Mouse (Mus musculus) intestine, embryonic 14.5 days (tissue): ENCODE measurements around the gene Atxn1. TPM values are rescaled to one million over a fixed set of nuclear protein-coding genes. Genes with fewer than 3 reads are reported as not detected.

Experiments used
- ATAC-seq: fragments of 200-750 bp; cut with Nextera tagmentation; replicated peaks from 2 replicates; pipeline ENCODE4 v1.8.0; 2017; ENCODE audit warnings: low read depth, moderate number of reproducible peaks, moderate TSS enrichment, moderate library complexity; ENCODE audit not compliant: low FRiP score, low TSS enrichment
- DNase-seq: peaks from one replicate; pipeline ENCODE4 v3.0.0-alpha.2; 2018; ENCODE audit warnings: low spot score
- H3K27ac ChIP-seq: fragments of 300-500 bp; sonication (generic); 2 replicates; pipeline ENCODE4 v1.5.1; 2014; ENCODE audit warnings: low read depth, mild to moderate bottlenecking, control low read depth
- H3K27me3 ChIP-seq: fragments of 300-500 bp; sonication (generic); replicated peaks from 2 replicates; pipeline ENCODE4 v1.6.1; 2014; ENCODE audit warnings: low read length, control low read depth; ENCODE audit not compliant: control insufficient read depth, insufficient read depth
- H3K36me3 ChIP-seq: fragments of 300-500 bp; sonication (generic); 2 replicates; pipeline ENCODE4 v1.6.1; 2014; ENCODE audit warnings: low read length, control low read depth; ENCODE audit not compliant: control insufficient read depth, insufficient read depth
- H3K4me1 ChIP-seq: fragments of 300-500 bp; sonication (generic); replicated peaks from 2 replicates; pipeline ENCODE4 v1.6.1; 2014; ENCODE audit warnings: low read length, control low read depth, mixed read lengths; ENCODE audit not compliant: control insufficient read depth, insufficient read depth
- H3K4me2 ChIP-seq: fragments of 300-500 bp; sonication (generic); 2 replicates; pipeline ENCODE4 v1.6.1; 2014; ENCODE audit warnings: low read length
- H3K4me3 ChIP-seq: fragments of 300-500 bp; sonication (generic); 2 replicates; pipeline ENCODE4 v1.5.1; 2014; ENCODE audit warnings: low read depth, low read length, control low read depth, mixed read lengths
- H3K9ac ChIP-seq: fragments of 300-500 bp; sonication (generic); 2 replicates; pipeline ENCODE4 v1.6.1; 2014; ENCODE audit warnings: mild to moderate bottlenecking, low read length
- H3K9me3 ChIP-seq: fragments of 300-500 bp; sonication (generic); 2 replicates; pipeline ENCODE4 v1.6.1; 2016; ENCODE audit warnings: low read length, control low read depth; ENCODE audit not compliant: control insufficient read depth
- WGBS: fragments of 180-500 bp; shearing (Covaris S2); extraction: QIAGEN DNeasy Blood & Tissue Kit; methylation state at CpG from one replicate; pipeline ENCODE4 v1.1.7; 2014; 5-methylcytosine and 5-hydroxymethylcytosine counted together
- polyA plus RNA-seq: library from polyadenylated mRNA; unstranded; fragments of >200 nt; fragmentation: Nextera tagmentation; extraction: Ambion mirVana; gene quantifications from 2 replicates; pipeline ENCODE4 v1.2.1, GENCODE M21; 2014

Atxn1 gene
- polyA plus RNA-seq, 1 experiment from 2014 or later = 4.8 TPM

DNA sequence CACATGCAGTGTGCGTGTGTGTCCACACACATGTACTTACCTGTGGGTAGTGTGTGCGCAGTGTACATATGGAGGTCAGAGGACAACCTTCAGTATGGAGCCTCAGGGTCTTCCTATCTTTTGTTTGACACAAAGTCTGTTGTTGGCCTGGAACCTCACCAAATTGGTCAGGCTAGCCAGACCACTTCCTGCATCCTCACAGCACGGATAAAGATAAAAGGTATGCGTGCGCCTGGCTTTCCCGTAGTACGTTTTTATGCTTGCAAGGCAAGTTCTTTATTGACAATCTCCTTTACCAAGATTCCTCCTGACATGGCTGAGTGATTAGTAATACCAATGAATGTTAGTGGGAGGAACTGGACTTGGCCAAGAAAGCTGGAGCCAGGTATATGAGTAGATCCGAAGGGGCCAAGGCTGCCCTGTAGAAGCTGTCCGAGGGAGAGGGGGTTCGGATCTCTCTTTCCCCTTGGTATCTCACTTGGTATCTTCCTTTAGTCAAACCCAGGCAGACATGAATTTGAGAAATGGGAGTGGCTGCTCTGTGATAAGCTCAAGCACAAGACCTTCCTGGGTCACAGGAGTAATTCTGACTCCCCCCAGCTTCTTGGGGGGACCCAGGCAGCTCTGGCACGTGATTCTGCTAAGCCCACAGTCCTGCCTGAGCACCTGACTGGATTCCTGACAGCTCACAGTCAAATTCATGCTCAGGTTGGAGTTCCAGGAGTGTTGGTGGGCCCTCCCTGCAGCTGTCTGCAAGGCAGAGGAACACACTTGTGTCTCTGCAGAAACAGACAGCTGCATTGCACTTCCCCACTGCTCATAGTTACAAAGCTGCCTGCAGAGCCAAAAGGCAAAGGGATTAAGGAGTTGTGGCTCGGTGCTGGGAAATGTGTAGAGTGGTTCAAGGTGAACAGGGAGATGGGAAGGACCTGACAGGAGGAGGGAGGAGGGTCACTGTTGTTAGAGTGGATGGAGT, 451.5 kb downstream of the Atxn1 start:
- WGBS = 68% methylated on average over 12 of the region's 12 CpGs
- Histone ChIP-seq H3K27ac (no peak overlapping the region), H3K27me3 (no peaks in the 10 kb centered on the region), H3K4me3 (no peak overlapping the region), H3K9ac (no peak overlapping the region), H3K4me1 (peaks cover 56% of the 10 kb centered on the region), H3K36me3 (no peaks in the 10 kb centered on the region), H3K9me3 (no peaks in the 10 kb centered on the region), H3K4me2 (no peak overlapping the region)
- ATAC-seq (no peak), DNase-seq (peak; percentile 53)

DNA sequence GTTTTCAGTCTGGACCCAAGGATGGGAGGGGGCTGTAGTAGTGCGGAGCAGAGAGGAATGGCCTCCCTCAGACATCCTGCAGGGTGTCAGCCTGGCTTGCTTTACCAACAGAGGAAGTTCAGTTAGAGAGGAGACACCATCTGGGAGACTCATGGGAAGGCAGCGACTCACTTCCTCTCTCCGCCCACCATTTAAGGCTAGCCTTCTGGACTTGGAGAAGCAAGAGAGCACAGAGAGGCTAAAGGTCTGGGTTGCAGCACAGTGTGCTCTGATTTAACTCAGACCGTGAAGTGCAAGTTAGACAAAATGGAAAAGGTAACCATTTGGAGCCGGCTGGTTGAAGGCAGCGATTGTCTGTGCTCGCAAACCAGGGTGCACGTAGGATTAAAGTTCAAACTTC, 452.3 kb downstream of the Atxn1 start:
- ATAC-seq (no peak), DNase-seq (peak; percentile 48)
- Histone ChIP-seq H3K4me2 (no peak overlapping the region), H3K9me3 (no peaks in the 10 kb centered on the region), H3K36me3 (no peaks in the 10 kb centered on the region), H3K4me1 (peaks cover 59% of the 10 kb centered on the region), H3K27ac (peak overlapping the region; percentile 40; the same call in 1 of the 2 replicates), H3K9ac (no peak overlapping the region), H3K4me3 (no peak overlapping the region), H3K27me3 (no peaks in the 10 kb centered on the region)
- WGBS = 71% methylated on average over 8 of the region's 8 CpGs

DNA sequence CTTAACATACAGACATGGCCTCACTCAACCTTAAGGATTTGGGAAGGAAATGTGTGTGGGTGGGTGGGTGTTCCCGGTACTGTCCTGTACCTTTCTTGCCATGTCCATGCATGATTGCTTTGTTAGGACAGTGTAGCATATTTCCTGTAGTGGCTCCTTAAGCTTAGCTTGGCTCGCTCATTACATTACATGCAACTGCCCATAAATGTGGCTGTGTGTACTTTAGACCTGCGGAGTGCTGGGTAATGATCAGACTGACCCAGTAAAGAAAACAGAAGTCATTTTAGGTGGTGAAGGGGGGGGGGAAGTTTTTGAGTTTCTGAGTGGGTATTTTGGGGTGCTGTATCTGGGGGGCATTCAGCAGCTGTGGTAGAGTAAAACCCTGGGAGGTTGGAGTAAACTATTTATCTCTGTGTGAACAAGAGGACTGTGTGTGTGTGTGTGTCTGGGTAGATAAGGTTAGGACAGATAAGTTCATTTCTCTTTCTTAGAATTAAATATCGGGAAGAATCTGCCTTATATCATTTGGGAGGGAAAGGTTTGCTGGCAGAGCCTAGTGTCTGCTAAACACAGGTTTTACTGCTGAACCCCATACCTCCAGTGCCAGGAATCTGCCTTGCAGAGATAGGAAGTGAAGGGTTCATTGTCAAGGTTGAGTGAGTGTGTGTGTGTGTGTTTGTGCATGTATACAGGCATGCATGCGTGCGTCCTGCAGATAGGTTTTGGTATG, 452.9 kb downstream of the Atxn1 start:
- Histone ChIP-seq H3K27ac (peak overlapping the region; percentile 40; the same call in 1 of the 2 replicates), H3K9me3 (no peaks in the 10 kb centered on the region), H3K27me3 (no peaks in the 10 kb centered on the region), H3K4me3 (no peak overlapping the region), H3K9ac (no peak overlapping the region), H3K36me3 (no peaks in the 10 kb centered on the region), H3K4me1 (peaks cover 59% of the 10 kb centered on the region), H3K4me2 (no peak overlapping the region)
- DNase-seq (peak; percentile 48), ATAC-seq (no peak)
- 67% methylated on average over 6 of the region's 6 CpGs for WGBS

DNA sequence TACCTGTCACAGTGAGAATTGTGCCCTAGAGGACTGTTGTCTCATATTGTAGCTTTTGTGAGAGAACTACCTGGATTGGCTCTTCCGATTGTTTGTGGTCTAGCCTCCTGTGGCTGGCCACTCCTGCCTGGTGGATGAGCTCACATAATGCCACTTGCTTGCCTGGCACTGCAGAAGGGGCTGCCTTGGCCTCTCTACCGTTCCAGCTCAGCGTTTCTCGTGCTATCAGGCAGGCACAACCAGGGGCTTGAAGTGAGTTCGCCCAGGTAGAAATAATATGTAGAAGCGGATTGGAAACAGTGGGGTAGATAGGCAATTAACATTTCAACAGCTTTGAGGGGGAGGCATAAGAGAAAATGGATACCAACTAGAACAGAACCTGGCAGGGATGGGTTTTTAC, 455.4 kb downstream of the Atxn1 start:
- Histone ChIP-seq H3K36me3 (no peaks in the 10 kb centered on the region), H3K4me2 (no peak overlapping the region), H3K4me3 (no peak overlapping the region), H3K27ac (no peak overlapping the region), H3K9ac (no peak overlapping the region), H3K9me3 (no peaks in the 10 kb centered on the region), H3K4me1 (peaks cover 37% of the 10 kb centered on the region), H3K27me3 (no peaks in the 10 kb centered on the region)
- ATAC-seq = no peak
- 73% methylated on average over 6 of the region's 6 CpGs for WGBS
- no peak for DNase-seq

DNA sequence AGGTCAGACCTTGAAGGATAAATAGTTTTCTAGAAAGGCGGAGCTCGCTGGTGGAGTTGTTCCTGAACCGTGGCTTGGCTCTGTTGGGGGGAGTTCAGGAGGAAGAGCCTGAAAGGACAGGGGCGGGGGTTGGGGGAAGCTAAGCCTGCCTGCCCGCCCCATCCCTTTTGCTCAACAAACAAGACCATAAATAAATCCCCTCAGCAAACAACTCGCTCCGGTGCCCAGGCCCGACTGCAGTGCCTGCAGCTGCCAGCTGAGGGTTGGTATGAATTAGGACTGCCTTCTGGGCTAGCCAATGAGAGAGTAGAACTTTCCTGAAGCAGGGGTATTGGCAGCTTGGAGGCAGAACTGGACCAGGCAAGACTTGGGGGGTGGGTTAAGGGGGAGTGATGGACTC, 456.3 kb downstream of the Atxn1 start:
- peak overlapping the region; percentile 47; the same call in 1 of the 2 replicates for H3K27ac ChIP-seq
- ATAC-seq (no peak), DNase-seq (no peak)
- peak overlapping the region; percentile 53 for H3K9ac ChIP-seq
- peaks cover 35% of the 10 kb centered on the region for H3K4me1 ChIP-seq
- H3K27me3 ChIP-seq = no peaks in the 10 kb centered on the region
- 2% methylated on average over 8 of the region's 8 CpGs for WGBS
- no peaks in the 10 kb centered on the region for H3K9me3 ChIP-seq
- H3K4me3 ChIP-seq = peak overlapping the region; percentile 55
- H3K4me2 ChIP-seq = peak overlapping the region; percentile 89
- no peaks in the 10 kb centered on the region for H3K36me3 ChIP-seq

DNA sequence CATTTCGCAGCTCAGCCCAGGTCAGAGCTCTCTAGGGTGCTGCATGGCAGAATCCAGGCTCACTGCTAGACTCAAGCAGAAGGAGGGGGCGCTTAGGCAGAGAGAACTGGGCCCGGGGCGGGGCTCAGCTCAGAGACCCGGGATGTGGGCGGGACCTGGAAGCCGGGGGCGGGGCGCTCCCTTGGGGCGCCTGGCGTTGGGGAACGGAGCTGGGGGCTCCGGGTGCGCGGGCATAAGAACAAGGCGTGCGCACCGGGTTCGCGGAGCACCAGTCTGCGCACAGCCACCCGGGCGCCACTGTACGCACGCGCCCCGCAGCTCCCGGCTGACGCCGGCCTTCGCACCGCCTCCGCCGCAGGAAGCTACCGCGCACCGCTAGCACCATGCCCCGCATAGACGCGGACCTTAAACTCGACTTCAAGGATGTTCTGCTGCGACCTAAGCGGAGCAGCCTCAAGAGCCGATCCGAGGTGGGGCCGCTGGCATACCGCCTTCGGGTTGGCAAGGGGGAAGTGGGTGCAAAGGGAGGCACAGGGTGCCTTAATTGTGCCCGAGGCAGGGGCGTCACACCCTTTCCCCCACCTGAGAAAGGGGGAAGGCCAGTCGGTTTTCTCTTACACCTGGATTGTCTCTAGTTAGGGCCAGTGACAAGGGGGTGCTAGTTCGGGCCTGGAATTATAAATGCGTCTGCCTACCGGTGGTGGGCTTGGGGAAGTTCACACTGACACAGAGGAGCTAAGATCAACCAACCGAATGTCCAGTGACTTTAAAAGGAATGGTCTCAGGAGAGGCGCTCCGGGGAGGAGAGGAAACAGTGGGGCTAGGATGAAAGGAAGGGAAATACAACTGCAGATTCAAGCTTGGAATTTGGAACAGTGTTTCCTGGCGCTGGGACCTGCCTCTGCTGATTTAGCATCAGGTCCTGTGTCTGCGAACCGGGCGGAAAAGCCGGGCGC, 457.3 kb downstream of the Atxn1 start, which contains the start of gene Gmpr:
Gene Gmpr, plus strand, starts transcription at position 171 of the 956 bp plus-strand sequence.
- peak within 1 kb of the TSS; percentile 47; the same call in 1 of the 2 replicates for H3K27ac ChIP-seq
- peak; percentile 87 for DNase-seq
- no peaks in the 10 kb centered on the region for H3K36me3 ChIP-seq
- peak within 1 kb of the TSS; percentile 55 for H3K4me3 ChIP-seq
- WGBS = 2% methylated on average over 62 of the region's 63 CpGs
- peak within 1 kb of the TSS; percentile 53 for H3K9ac ChIP-seq
- peaks cover 26% of the 10 kb centered on the region for H3K4me1 ChIP-seq
- H3K27me3 ChIP-seq = no peaks in the 10 kb centered on the region
- peak; percentile 88 for ATAC-seq
- no peaks in the 10 kb centered on the region for H3K9me3 ChIP-seq
- peak within 1 kb of the TSS; percentile 89 for H3K4me2 ChIP-seq

DNA sequence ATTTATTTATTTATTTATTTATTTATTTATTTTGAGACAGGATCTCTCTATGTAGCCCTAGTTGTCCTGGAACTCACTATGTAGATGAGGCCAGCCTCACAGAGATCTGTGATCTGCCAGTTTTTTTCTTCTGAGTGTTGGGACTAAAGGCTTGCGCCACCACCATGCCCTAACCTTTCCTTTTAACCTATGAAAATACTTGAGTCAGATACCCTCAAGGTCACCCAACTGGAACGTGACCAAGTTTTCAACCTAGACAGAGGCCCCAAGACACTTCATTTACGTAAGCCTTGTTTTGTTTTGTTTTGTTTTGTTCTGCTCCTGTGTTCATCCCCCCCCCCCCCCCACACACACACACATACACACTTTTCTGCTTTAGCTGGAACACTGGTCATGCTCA, 459.3 kb downstream of the Atxn1 start:
- ATAC-seq (no peak), DNase-seq (no peak)
- 92% methylated on average over 3 of the region's 3 CpGs for WGBS
- no peaks in the 10 kb centered on the region for H3K9me3 ChIP-seq
- H3K27ac ChIP-seq = no peak overlapping the region
- no peaks in the 10 kb centered on the region for H3K27me3 ChIP-seq
- H3K4me2 ChIP-seq = no peak overlapping the region
- H3K4me1 ChIP-seq = peaks cover 13% of the 10 kb centered on the region; the same call in 1 of the 2 replicates
- no peak overlapping the region for H3K9ac ChIP-seq
- no peak overlapping the region for H3K4me3 ChIP-seq
- no peaks in the 10 kb centered on the region for H3K36me3 ChIP-seq

DNA sequence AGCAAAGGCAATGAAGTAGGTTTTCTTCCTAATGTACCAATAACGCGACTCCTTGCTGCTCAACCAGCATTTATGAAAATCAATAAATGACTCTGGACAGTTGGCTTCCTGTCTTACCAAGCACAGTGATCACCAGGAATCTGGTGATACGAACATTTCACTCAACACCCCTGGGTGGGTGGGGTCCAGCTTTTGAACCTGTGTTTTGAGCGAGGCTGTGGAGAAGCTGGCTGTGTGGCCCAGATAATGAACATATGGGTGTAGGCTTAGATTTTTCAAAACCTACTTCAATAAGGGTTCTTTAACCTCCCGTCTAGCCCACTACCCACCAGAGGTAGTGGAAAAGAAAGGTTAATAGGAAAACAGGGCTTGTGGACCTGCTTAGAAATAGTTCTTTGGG, 462.0 kb downstream of the Atxn1 start:
- DNase-seq = no peak
- WGBS = 87% methylated on average over 5 of the region's 5 CpGs
- H3K9me3 ChIP-seq = no peaks in the 10 kb centered on the region

More for the DNA sequence above, 462.0 kb downstream of the Atxn1 start:
- H3K27ac ChIP-seq = no peak overlapping the region
- no peaks in the 10 kb centered on the region for H3K4me1 ChIP-seq
- no peaks in the 10 kb centered on the region for H3K36me3 ChIP-seq
- no peak overlapping the region for H3K9ac ChIP-seq
- no peaks in the 10 kb centered on the region for H3K27me3 ChIP-seq
- H3K4me2 ChIP-seq = no peak overlapping the region
- H3K4me3 ChIP-seq = no peak overlapping the region
- no peak for ATAC-seq
